Mouse (Mus musculus) lung, adult 2 months (tissue): ENCODE results near the gene Afap1l2. TPM values are rescaled to one million over a fixed set of nuclear protein-coding genes. Genes with fewer than 3 reads are reported as not detected.

Experiments
- DNase-seq: peaks from one replicate; pipeline ENCODE4 v3.0.0; 2022
- H3K4me1 ChIP-seq: fragments of 200-500 bp; 2 replicates; pipeline ENCODE4 v1.6.1; 2011; ENCODE audit warnings: low read length; ENCODE audit not compliant: control insufficient read depth, insufficient read depth
- H3K4me3 ChIP-seq: fragments of 200-500 bp; replicated peaks from 2 replicates; pipeline ENCODE3; 2011; ENCODE audit warnings: low read depth, mild to moderate bottlenecking, control low read depth, low read length; ENCODE audit errors: extremely low read depth
- CTCF ChIP-seq: fragments of 200-500 bp; IDR thresholded peaks from 2 replicates; pipeline ENCODE4 v1.5.1; 2011; ENCODE audit warnings: mild to moderate bottlenecking, low read length, control low read depth; ENCODE audit not compliant: insufficient read depth
- POLR2A ChIP-seq: fragments of 200-500 bp; IDR thresholded peaks from 2 replicates; pipeline ENCODE4 v1.6.1; 2011; ENCODE audit warnings: low read depth, mild to moderate bottlenecking, control low read depth, low read length, borderline replicate concordance; ENCODE audit errors: extremely low read depth
- WGBS: fragments of 180-500 bp; shearing (Covaris S2); methylation state at CpG from one replicate; pipeline ENCODE4 v1.1.7; 2018; 5-methylcytosine and 5-hydroxymethylcytosine counted together
- polyA plus RNA-seq: library from polyadenylated mRNA; depleted of rRNA; stranded (reverse); fragments of >200 nt; gene quantifications from 2 replicates; pipeline ENCODE4 v1.2.3, GENCODE M21; 2012; rRNA removed

The Afap1l2 gene
- polyA plus RNA-seq, 1 experiment, result 10.0 TPM

DNA sequence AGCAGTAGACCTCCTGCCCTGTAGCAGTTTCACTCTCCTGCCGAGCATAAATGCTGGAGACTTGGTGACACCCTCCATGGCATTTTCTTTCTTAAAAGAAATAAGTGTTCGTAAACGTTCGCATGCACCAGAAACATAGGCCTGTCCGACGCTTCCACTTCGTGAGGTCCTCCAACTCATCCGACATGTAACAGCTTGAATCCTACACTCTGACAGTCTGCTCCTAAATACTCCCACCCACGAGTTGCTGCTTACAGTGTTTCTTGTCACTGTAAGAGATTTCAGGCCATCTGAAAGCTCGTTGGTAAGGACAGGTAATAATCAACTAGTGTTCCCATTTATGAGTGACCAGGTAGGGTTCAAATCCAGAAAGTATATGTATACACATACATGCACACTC lies 120.1 kb downstream of the Afap1l2 start:
- WGBS, result 85% methylated on average over 10 of the region's 10 CpGs
- DNase-seq, result no peak
- peaks cover 4% of the 10 kb centered on the region; the same call in 1 of the 2 replicates for H3K4me1 ChIP-seq
- no peak overlapping the region for H3K4me3 ChIP-seq
- TF ChIP-seq CTCF, result no peak
- no peak for TF ChIP-seq POLR2A

GRCm38 (mm10) chr19:56877364-56877763 lies 130.7 kb downstream of the Afap1l2 start:
- TF ChIP-seq POLR2A (no peak), CTCF (no peak)
- H3K4me1 ChIP-seq, result no peaks in the 10 kb centered on the region
- WGBS, result 49% methylated on average over 6 of the region's 6 CpGs
- no peak overlapping the region for H3K4me3 ChIP-seq
- no peak for DNase-seq

GRCm38 (mm10) chr19:56874601-56875315 lies 133.3 kb downstream of the Afap1l2 start:
- 12% methylated on average over 30 of the region's 30 CpGs for WGBS
- Histone ChIP-seq H3K4me3 (no peak overlapping the region), H3K4me1 (no peaks in the 10 kb centered on the region)
- TF ChIP-seq CTCF (no peak), POLR2A (no peak)
- DNase-seq, result no peak

DNA sequence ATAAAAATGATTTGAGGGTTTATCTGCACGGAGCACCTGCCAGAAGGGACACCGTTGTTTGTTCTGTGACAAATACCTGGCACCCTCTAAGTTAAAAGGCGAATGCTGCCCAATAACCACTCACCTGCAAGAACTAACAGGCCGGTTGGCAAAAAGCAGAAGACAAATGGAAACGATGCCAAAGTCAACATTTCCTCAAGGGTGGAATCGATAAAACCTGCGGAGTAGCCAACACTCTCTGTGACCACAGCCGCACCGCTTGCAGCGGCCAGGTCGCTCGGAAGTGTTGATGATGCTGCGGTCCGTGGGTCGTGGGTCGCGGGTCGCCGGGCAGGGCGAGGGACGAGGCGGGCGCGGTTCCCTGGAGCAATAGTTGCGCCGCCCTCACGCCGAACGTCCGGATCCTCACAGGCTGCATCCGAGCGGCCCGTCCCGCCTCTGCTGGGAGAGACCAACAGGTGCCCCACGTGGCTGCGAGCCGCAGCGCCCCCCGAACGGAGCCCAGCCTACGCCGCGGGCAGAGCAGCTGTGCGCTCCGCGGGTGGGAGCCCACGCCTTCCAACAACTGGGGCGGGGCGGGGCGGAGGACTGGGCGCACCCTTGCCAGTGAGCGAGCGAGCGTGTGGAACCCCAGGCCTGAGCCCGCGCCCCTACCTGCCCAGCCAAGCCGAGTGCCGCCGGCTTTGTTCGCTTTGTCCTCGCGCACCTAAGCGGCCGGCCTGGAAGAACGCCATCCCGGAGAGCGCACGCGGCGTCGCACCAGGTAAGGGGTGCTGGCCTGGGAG lies 134.0 kb downstream of the Afap1l2 start, which contains the start of gene Vwa2:
Gene Vwa2, plus strand, starts transcription at position 434 of the 785 bp plus-strand sequence.
- TF ChIP-seq CTCF (no peak), POLR2A (no peak)
- peak; percentile 39 for DNase-seq
- H3K4me3 ChIP-seq, result peak within 1 kb of the TSS; percentile 14
- 3% methylated on average over 71 of the region's 71 CpGs for WGBS
- no peaks in the 10 kb centered on the region for H3K4me1 ChIP-seq

DNA sequence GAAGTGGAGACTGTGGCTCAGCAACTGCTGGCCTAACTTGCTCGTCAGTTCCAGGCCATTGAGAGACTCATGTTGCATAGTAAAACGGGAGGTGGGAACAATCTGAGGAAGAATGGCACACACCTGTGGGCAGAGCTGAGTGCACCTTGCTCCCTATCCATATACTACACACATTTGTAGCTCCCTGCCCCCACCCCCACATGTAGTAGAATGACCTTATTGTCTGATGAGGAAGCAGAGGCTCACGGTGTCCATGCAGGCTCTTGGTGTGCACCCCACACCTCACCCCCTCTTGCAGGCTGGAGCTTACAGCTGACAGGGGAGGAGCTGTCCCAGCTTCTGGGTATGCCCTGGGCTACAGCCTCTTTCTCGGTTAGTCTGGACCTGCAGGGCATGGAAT lies 140.3 kb downstream of the Afap1l2 start:
- no peak for DNase-seq
- H3K4me3 ChIP-seq, result no peak overlapping the region
- TF ChIP-seq CTCF (no peak), POLR2A (no peak)
- no peaks in the 10 kb centered on the region for H3K4me1 ChIP-seq
- 70% methylated on average over 4 of the region's 4 CpGs for WGBS

Other genes starting within 250 kb of the Afap1l2 start
- gene Ccdc186, start 186.0 kb downstream of the Afap1l2 start, polyA plus RNA-seq, result 5.6 and 7.5 TPM in 2 replicates
- gene Tdrd1, start 182.0 kb downstream of the Afap1l2 start, polyA plus RNA-seq, result 0.04 TPM in 1 of 2 replicates, not detected in the other
- gene Vwa2, start 134.0 kb downstream of the Afap1l2 start, polyA plus RNA-seq, result 0.12 and 0.22 TPM in 2 replicates